Mouse (Mus musculus) layer of hippocampus, adult 9-11 months (tissue): Measurements from ENCODE around the gene Isl2.

Experiments
- DNase-seq: peaks from one replicate; pipeline ENCODE4 v3.0.0; 2022

Gene Isl2

GRCm38 (mm10) chr9:55548871-55549270 lies 10.4 kb downstream of the Isl2 start:
- no peak for DNase-seq

GRCm38 (mm10) chr9:55549302-55549890 lies 10.9 kb downstream of the Isl2 start:
- DNase-seq, result no peak

GRCm38 (mm10) chr9:55554986-55555385 lies 16.5 kb downstream of the Isl2 start:
- DNase-seq, result no peak

GRCm38 (mm10) chr9:55560960-55561359 lies 22.5 kb downstream of the Isl2 start:
- DNase-seq, result no peak

- no peak for DNase-seq
Measured at GRCm38 (mm10) chr9:55568466-55569159, 30.1 kb downstream of the Isl2 start.

GRCm38 (mm10) chr9:55571071-55571470 lies 32.6 kb downstream of the Isl2 start:
- DNase-seq, result no peak

GRCm38 (mm10) chr9:55576571-55576970 lies 38.1 kb downstream of the Isl2 start:
- DNase-seq, result peak; percentile 27

GRCm38 (mm10) chr9:55581414-55581813 lies 42.9 kb downstream of the Isl2 start:
- DNase-seq, result no peak

GRCm38 (mm10) chr9:55586141-55586540 lies 47.7 kb downstream of the Isl2 start:
- no peak for DNase-seq
